Mouse (Mus musculus) kidney, embryonic 15.5 days (tissue): Measurements from ENCODE around the gene Klhdc2. TPM values are rescaled to one million over a fixed set of nuclear protein-coding genes. Genes with fewer than 3 reads are reported as not detected.

Source experiments
- polyA plus RNA-seq: library from polyadenylated mRNA; unstranded; fragments of >200 nt; fragmentation: Nextera tagmentation; extraction: Ambion mirVana; gene quantifications from 2 replicates; pipeline ENCODE4 v1.2.1, GENCODE M21; 2015

Klhdc2 gene
- polyA plus RNA-seq, 1 experiment from 2014 or later, result 151 TPM

Other genes with a start within 250 kb of the Klhdc2 start
- gene Rps29, start 137.5 kb upstream of the Klhdc2 start, polyA plus RNA-seq, result 1,863 and 1,902 TPM in 2 replicates
- 22.6 and 26.2 TPM in 2 replicates for gene Lrr1, start 127.9 kb upstream of the Klhdc2 start, polyA plus RNA-seq
- 569 and 677 TPM in 2 replicates for gene Rpl36al, start 112.6 kb upstream of the Klhdc2 start, polyA plus RNA-seq
- 52.6 and 55.9 TPM in 2 replicates for gene Mgat2, start 112.5 kb upstream of the Klhdc2 start, polyA plus RNA-seq
- gene Gm49383, start 99.6 kb upstream of the Klhdc2 start, polyA plus RNA-seq, result 33.1 and 33.6 TPM in 2 replicates
- gene Dnaaf2, start 98.3 kb upstream of the Klhdc2 start, polyA plus RNA-seq, result 9.5 and 11.2 TPM in 2 replicates
- 27.3 and 27.4 TPM in 2 replicates for gene Gm49384, start 92.4 kb upstream of the Klhdc2 start, polyA plus RNA-seq
- gene Pole2, start 68.5 kb upstream of the Klhdc2 start, polyA plus RNA-seq, result 28.9 and 30.6 TPM in 2 replicates
- gene Klhdc1, start 55.5 kb upstream of the Klhdc2 start, polyA plus RNA-seq, result 4.8 and 7.5 TPM in 2 replicates
- gene Nemf, start 60.5 kb downstream of the Klhdc2 start, polyA plus RNA-seq, result 87.0 and 91.6 TPM in 2 replicates
- gene Arf6, start 75.5 kb downstream of the Klhdc2 start, polyA plus RNA-seq, result 45.3 and 47.0 TPM in 2 replicates
- 1.4 and 1.7 TPM in 2 replicates for gene Gm9887, start 75.8 kb downstream of the Klhdc2 start, polyA plus RNA-seq